Mouse (Mus musculus) embryonic facial prominence, embryonic 12.5 days (tissue): ENCODE results near the gene Tex36. TPM values are rescaled to one million over a fixed set of nuclear protein-coding genes. Genes with fewer than 3 reads are reported as not detected.
A peak's percentile ranks its signal among the peaks of the same experiment; 100 is the strongest.

Experiments used
- ATAC-seq: fragments of 200-750 bp; cut with Nextera tagmentation; 2 replicates; pipeline ENCODE4 v1.8.0; 2017; ENCODE audit not compliant: insufficient number of reproducible peaks, insufficient read depth, low FRiP score, low TSS enrichment
- H3K27ac ChIP-seq: fragments of 300-500 bp; sonication (generic); 2 replicates; pipeline ENCODE4 v1.5.1; 2016; ENCODE audit warnings: mild to moderate bottlenecking
- H3K27me3 ChIP-seq: fragments of 300-500 bp; sonication (generic); 2 replicates; pipeline ENCODE4 v1.6.1; 2016; ENCODE audit warnings: mild to moderate bottlenecking, moderate library complexity
- H3K36me3 ChIP-seq: fragments of 300-500 bp; sonication (generic); 2 replicates; pipeline ENCODE4 v1.6.1; 2016; ENCODE audit warnings: mild to moderate bottlenecking
- H3K4me1 ChIP-seq: fragments of 300-500 bp; sonication (generic); 2 replicates; pipeline ENCODE4 v1.6.1; 2016
- H3K4me2 ChIP-seq: fragments of 300-500 bp; sonication (generic); replicated peaks from 2 replicates; pipeline ENCODE4 v1.6.1; 2016; ENCODE audit warnings: mild to moderate bottlenecking, moderate library complexity
- H3K4me3 ChIP-seq: fragments of 300-500 bp; sonication (generic); 2 replicates; pipeline ENCODE4 v1.5.1; 2016; ENCODE audit warnings: mild to moderate bottlenecking
- H3K9ac ChIP-seq: fragments of 300-500 bp; sonication (generic); 2 replicates; pipeline ENCODE4 v1.6.1; 2016; ENCODE audit warnings: mild to moderate bottlenecking, moderate library complexity
- H3K9me3 ChIP-seq: fragments of 300-500 bp; sonication (generic); 2 replicates; pipeline ENCODE4 v1.6.1; 2016; ENCODE audit warnings: mild to moderate bottlenecking, moderate library complexity
- WGBS: fragments of 180-500 bp; shearing (Covaris S2); methylation state at CpG from one replicate; pipeline ENCODE4 v1.1.7; 2016; 5-methylcytosine and 5-hydroxymethylcytosine counted together
- polyA plus RNA-seq: library from polyadenylated mRNA; unstranded; fragments of >200 nt; fragmentation: Nextera tagmentation; extraction: Ambion mirVana; gene quantifications from 2 replicates; pipeline ENCODE4 v1.2.1, GENCODE M21; 2016

Gene Tex36
- not detected in 2 replicates for polyA plus RNA-seq

DNA sequence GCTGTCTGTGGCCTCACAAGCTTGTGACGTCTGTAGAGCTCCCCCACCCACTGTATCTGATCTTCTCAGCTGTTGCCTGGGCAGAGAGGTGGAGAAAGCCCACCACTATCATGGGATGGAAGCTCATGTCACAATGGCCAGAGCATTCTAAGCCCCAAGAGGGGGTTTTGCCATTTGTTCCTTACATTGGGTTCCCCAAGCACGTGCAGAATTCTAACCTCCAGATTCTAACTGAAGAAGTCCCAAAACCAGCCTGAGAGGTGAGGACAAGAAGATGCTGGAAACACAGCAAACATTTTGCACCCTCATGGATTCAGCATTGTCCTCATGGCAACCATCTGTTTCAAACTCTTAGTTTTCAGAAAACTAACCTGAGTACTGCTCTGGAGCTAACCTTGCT is at the start of gene Tex36:
Gene Tex36, minus strand, starts transcription at position 101 of the 400 bp plus-strand sequence.
- 50% methylated on average over 2 of the region's 2 CpGs for WGBS
- no peak within 1 kb of the TSS for H3K4me3 ChIP-seq
- H3K36me3 ChIP-seq: no peaks in the 10 kb centered on the region
- no peaks in the 10 kb centered on the region for H3K9me3 ChIP-seq
- ATAC-seq: no peak
- H3K4me2 ChIP-seq: no peak within 1 kb of the TSS
- no peak within 1 kb of the TSS for H3K27ac ChIP-seq
- no peak within 1 kb of the TSS for H3K9ac ChIP-seq
- H3K4me1 ChIP-seq: no peaks in the 10 kb centered on the region
- H3K27me3 ChIP-seq: no peaks in the 10 kb centered on the region

DNA sequence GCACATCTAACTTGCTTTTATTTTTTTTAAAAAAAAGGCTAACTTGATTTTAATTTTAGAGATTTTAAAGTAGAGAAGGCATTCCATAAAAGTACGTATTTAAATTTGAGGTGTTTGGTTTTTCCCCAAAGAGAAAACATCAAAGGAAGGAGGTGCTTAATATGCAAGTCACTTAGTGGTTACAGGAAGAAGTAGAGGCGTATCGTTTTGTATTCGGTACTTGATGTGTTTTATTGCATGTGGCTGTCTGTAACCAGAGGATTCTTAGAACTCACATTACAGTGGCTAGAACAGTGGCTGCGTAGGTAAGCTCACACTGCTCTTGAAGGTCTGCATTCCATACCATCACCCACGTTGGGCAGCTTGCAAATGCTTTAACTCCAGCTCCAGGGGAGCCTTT is 43.8 kb upstream of the Tex36 start:
- Histone ChIP-seq H3K27me3 (no peaks in the 10 kb centered on the region), H3K9me3 (no peaks in the 10 kb centered on the region), H3K4me3 (no peak overlapping the region), H3K27ac (no peak overlapping the region), H3K36me3 (peaks cover 86% of the 10 kb centered on the region), H3K4me2 (no peak overlapping the region), H3K9ac (no peak overlapping the region), H3K4me1 (no peaks in the 10 kb centered on the region)
- 93% methylated on average over 6 of the region's 6 CpGs for WGBS
- no peak for ATAC-seq

DNA sequence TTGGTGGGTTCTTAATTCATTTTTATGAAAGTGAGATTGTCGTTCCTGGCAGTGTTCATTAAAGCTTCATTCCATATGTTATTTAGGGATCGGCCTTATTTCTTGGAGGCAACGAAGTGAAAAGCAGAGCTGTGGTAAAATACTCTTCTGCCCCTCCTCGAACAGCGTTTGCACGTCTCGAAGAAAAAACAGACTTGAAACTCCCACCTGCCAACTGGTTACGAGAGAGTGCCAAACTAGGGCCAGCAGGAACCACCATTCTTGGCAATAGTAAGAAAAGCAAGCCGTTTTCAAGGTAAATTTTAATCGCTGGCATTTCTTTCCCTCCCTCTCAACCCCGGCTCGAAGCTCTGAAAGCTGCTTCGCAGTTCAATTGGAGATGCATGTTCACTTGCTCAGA is 36.9 kb upstream of the Tex36 start:
- H3K9ac ChIP-seq: no peak overlapping the region
- no peak for ATAC-seq
- peak overlapping the region; percentile 89 for H3K4me2 ChIP-seq
- H3K36me3 ChIP-seq: peaks cover 31% of the 10 kb centered on the region
- H3K27me3 ChIP-seq: no peaks in the 10 kb centered on the region
- no peak overlapping the region for H3K27ac ChIP-seq
- H3K4me3 ChIP-seq: no peak overlapping the region
- peaks cover 20% of the 10 kb centered on the region for H3K4me1 ChIP-seq
- H3K9me3 ChIP-seq: no peaks in the 10 kb centered on the region
- 91% methylated on average over 13 of the region's 13 CpGs for WGBS

DNA sequence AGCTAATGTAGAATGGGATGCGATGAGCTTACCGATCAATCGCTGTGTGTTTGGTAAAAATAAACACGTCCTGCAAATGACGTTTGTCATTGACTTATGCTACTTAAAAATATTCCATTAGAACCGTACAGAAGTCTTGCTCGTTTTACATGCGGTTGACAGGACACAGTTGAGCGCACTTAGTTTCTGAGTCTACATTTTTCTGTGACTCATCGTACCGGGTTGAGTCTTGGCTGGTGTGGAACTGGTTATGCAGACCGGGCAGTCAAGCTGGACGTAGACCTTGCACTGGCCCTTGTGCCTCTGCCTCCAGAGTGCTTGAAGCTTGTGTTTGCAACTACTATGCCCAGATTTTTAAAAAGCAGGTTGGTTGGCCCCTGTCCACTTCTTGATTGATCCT is 36.3 kb upstream of the Tex36 start:
- Histone ChIP-seq H3K9ac (peak overlapping the region; percentile 89), H3K36me3 (peaks cover 26% of the 10 kb centered on the region), H3K27ac (no peak overlapping the region), H3K4me1 (peaks cover 20% of the 10 kb centered on the region), H3K4me2 (peak overlapping the region; percentile 89), H3K27me3 (no peaks in the 10 kb centered on the region), H3K9me3 (no peaks in the 10 kb centered on the region), H3K4me3 (peak overlapping the region; percentile 98)
- WGBS: 16% methylated on average over 13 of the region's 13 CpGs
- no peak for ATAC-seq

DNA sequence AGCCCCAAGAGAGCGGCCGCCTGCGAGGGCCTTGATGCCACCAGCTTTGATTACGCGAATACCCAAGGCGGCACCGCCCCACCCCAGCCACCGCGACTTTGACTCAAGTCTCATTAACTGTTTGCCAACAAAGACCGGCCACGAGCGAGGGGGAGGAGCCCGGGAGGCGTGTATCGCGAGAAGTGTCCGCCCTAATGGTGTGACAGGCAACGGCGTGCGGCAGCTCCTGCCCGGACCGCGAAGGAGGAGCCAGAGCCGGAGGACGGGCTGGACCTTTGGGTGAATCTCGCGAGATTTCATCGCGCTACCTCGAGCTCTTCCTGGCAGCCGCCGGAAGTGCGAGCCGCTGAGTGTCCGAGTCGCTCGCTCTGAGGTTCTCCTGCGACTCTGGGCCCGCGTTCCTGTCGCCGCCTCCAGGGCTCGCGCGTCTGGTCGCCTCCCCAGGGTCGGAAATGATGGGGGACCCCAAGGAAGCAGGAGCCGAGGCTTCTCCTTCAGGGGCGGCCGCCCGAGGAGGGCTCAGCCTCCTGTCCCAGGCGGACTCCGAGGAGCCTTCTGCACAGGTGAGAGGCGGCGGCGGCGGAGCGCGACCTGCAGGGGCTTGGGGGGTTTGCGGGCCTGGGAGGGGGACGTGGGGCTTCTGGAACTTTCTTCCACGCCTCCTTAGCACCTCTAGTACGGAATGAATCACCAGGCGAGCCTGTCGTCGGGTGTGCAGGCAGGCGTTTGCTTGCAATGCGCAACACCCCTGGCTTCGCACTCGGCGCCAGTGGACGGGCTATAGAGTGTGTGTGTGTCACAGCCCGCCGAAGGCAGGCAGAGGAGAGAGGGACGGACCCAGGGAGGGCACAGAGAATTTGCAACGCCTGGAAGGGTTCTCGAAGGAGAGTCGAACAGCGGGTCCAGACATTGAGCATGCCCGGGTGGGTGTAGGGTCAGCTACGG is 35.7 kb upstream of the Tex36 start, which contains the start of gene Edrf1:
Gene Edrf1, plus strand, starts transcription at position 183 of the 945 bp plus-strand sequence.
- Histone ChIP-seq H3K27me3 (no peaks in the 10 kb centered on the region), H3K4me3 (peak within 1 kb of the TSS; percentile 98), H3K9ac (peak within 1 kb of the TSS; percentile 89), H3K36me3 (peaks cover 19% of the 10 kb centered on the region), H3K4me2 (peak within 1 kb of the TSS; percentile 89), H3K4me1 (peaks cover 20% of the 10 kb centered on the region), H3K9me3 (no peaks in the 10 kb centered on the region), H3K27ac (peak within 1 kb of the TSS; percentile 90)
- WGBS: under 1% methylated on average over 81 of the region's 81 CpGs
- peak; percentile 95 for ATAC-seq

DNA sequence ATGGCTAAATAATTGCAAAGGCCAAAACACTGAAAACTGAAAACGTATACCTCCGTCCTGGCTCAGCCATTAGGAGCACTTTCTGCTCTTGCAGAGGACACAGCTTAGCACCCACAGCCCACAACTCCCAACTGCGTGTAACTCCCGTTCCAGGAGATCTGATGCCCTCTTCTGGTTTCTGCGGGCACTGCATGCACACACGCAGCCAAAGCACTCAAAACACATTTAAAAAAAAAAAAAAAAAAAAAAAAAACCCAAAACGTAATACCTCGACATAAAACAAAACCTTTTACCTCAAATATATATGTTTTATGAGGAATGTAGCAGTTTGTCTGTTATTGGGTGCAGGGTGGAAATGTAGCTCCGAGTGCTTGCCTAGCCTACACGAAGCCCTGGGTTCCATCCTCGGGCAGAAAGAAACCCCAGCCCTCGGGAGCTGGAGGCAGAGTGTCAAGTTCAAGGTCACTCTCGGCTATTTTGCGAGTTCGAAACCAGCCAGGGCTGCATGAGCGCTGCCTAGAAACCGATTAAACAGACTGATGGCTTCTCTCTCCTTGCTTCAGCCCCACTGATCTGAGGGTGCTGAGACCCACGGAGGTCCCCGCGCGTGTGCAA is 34.9 kb upstream of the Tex36 start:
- Histone ChIP-seq H3K27me3 (no peaks in the 10 kb centered on the region), H3K9me3 (no peaks in the 10 kb centered on the region), H3K27ac (peak overlapping the region; percentile 90), H3K4me2 (peak overlapping the region; percentile 89), H3K9ac (peak overlapping the region; percentile 74), H3K4me1 (peaks cover 20% of the 10 kb centered on the region), H3K36me3 (peaks cover 11% of the 10 kb centered on the region), H3K4me3 (peak overlapping the region; percentile 98)
- no peak for ATAC-seq
- WGBS: 1% methylated on average over 21 of the region's 21 CpGs

DNA sequence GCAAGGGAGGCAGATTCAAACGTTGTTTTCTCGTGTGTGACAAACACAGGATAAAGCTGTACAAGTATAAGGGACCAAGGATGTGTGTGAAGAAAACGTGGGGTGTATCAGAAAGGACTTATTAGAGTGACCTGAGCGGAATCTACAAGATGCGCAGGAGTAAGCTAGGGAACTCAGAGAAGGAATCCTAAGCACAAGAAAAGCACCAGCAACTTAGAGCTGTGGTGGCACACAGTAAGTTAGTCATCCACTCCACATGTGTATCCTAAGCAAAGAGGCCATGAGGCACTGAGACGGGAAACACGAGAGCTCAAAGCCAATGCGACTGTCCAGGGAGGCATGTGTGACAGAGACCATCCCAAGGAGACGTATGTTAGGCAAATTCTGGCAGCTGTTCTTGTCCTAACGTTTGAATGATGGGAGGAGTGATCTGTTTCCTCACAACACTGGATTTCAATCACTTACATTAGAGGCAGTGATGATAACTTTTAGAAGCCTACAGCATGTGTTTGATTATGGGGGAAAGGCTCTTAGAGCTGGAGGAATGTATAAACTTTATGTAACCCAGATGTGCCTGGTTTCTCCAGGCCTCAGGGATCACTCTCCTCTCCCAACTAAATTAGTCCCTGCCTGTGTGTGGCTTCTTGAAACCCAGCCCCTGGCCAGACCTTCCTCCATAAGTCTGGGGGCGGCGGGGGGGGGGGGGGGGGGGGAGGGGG is 33.1 kb upstream of the Tex36 start:
- H3K4me3 ChIP-seq: no peak overlapping the region
- peak overlapping the region; percentile 77 for H3K27ac ChIP-seq
- H3K36me3 ChIP-seq: peaks cover 3% of the 10 kb centered on the region; the same call in 1 of the 2 replicates
- ATAC-seq: no peak
- H3K9me3 ChIP-seq: no peaks in the 10 kb centered on the region
- H3K27me3 ChIP-seq: no peaks in the 10 kb centered on the region
- H3K9ac ChIP-seq: no peak overlapping the region
- peaks cover 20% of the 10 kb centered on the region for H3K4me1 ChIP-seq
- 26% methylated on average over 10 of the region's 12 CpGs for WGBS
- H3K4me2 ChIP-seq: no peak overlapping the region

DNA sequence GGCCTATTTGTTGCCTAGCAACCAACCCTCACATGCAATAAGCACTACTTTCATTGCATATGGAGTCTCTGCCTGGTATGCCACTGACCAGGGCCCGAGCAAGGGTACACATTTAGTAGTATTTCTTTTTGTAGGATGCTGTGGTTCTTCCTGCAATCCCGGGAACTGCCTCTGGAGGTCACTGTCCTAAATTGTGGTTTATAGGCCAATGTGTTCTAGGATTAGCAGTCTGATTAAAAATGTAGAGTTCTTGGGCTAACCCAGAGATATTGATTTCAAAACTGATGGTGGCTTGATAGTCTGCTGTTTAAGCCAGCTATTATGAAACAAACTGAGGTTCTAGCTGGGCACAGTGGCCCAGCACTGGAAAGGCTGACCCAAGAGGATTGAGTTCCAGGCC is 30.5 kb upstream of the Tex36 start:
- no peaks in the 10 kb centered on the region for H3K27me3 ChIP-seq
- 30% methylated on average over 2 of the region's 2 CpGs for WGBS
- H3K4me2 ChIP-seq: no peak overlapping the region
- no peak for ATAC-seq
- no peak overlapping the region for H3K9ac ChIP-seq
- H3K9me3 ChIP-seq: no peaks in the 10 kb centered on the region
- no peaks in the 10 kb centered on the region for H3K36me3 ChIP-seq
- no peak overlapping the region for H3K4me3 ChIP-seq
- no peak overlapping the region for H3K27ac ChIP-seq
- peaks cover 9% of the 10 kb centered on the region for H3K4me1 ChIP-seq

DNA sequence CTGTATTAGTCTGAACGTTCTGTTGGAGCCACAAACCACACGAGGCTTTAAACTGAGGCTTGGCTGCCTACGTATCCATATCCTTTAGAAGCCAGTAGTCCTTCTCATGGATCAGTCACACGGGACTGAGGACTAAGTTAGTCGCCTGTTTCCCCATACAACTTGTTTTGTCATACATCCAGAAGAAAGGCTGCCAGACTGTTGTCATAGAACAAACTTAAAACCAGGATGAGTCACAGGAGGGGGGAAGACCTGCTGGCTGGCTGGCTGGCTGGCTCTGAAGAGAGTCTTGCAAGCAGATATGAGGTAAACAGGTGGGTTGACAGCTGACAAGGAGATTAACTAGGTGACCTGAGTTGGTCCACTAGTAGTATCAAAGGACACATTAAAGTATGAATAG is 28.9 kb upstream of the Tex36 start:
- no peaks in the 10 kb centered on the region for H3K9me3 ChIP-seq
- H3K27ac ChIP-seq: no peak overlapping the region
- no peaks in the 10 kb centered on the region for H3K36me3 ChIP-seq
- H3K4me1 ChIP-seq: peaks cover 9% of the 10 kb centered on the region
- ATAC-seq: no peak
- no peaks in the 10 kb centered on the region for H3K27me3 ChIP-seq
- 78% methylated on average over 5 of the region's 5 CpGs for WGBS
- H3K9ac ChIP-seq: no peak overlapping the region
- no peak overlapping the region for H3K4me3 ChIP-seq
- H3K4me2 ChIP-seq: no peak overlapping the region

DNA sequence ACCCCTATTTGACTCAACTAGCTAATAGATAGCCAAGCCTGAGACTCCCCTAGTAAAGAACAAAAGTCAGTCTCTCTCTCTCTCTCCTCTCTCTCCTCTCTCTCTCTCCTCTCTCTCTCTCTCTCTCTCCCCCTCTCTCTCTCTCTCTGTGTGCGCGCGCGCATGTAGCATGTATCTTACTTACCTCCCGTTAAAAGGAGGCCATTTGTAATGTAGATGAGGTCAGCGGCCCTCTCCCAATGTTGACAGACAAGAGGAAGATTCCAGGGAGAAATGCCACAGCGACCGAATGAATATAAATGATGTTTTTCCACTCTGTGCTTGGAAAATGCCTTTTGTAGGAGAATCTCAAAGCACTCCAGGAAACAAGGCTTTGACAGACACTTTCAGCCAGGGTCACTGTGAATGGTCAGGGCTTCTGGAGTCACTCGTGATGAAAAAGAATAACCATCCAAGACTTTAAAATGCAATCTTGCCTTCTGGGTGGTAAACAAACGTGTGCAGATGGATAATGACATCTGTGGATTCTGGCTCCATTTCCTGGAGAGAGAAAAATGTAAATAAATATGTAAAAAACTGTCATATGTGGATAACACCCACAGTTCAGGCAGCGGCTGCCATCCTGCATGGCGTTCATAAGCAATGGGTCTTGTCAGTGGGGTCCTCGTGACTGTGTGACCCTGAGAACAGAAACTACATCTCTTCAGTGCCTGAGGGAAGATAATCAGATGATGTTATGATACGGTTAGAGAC is 25.4 kb upstream of the Tex36 start:
- Histone ChIP-seq H3K9me3 (no peaks in the 10 kb centered on the region), H3K4me2 (no peak overlapping the region), H3K27ac (no peak overlapping the region), H3K4me3 (no peak overlapping the region), H3K4me1 (no peaks in the 10 kb centered on the region), H3K9ac (no peak overlapping the region), H3K27me3 (no peaks in the 10 kb centered on the region), H3K36me3 (no peaks in the 10 kb centered on the region)
- 59% methylated on average over 14 of the region's 14 CpGs for WGBS
- no peak for ATAC-seq

DNA sequence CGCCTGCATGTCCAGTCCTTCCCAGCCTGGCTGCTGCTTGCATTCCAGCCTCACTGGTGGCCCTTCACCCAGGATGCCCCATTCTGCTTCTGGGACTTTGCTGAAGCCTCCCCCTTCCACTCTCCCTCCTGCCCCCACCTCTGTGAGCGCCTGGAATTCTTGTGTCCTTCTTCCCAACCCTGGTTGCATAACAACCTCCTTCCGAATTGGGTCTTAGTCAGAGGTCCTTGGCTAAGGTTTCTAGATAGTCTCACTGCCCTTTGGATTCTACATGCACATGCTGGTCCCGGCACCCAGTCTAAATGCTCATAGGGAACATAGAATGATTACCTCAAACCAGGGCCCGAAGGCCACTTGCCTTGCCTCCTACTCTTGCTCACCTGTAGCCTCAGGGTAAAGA is 21.3 kb upstream of the Tex36 start:
- no peak for ATAC-seq
- WGBS: 83% methylated on average over 5 of the region's 5 CpGs
- H3K36me3 ChIP-seq: no peaks in the 10 kb centered on the region

More for the DNA sequence above, 21.3 kb upstream of the Tex36 start:
- Histone ChIP-seq H3K4me1 (0 out of 2 replicates have a peak, but pooled peaks cover 6% of the 10 kb centered on the region), H3K27ac (no peak overlapping the region), H3K4me2 (no peak overlapping the region), H3K9ac (no peak overlapping the region), H3K9me3 (no peaks in the 10 kb centered on the region), H3K27me3 (no peaks in the 10 kb centered on the region), H3K4me3 (no peak overlapping the region)
